Mouse (Mus musculus) embryo, embryonic 11 days (tissue): ENCODE results near the gene Pth1r.

Experiments
- DNase-seq: peaks from one replicate; pipeline ENCODE4 v3.0.0-alpha.2; 2015

The Pth1r gene

GRCm38 (mm10) chr9:110680736-110681507, 66.0 kb downstream of the Pth1r start:
- DNase-seq: no peak

GRCm38 (mm10) chr9:110678886-110679285, 68.1 kb downstream of the Pth1r start:
- no peak for DNase-seq

GRCm38 (mm10) chr9:110676492-110676911, 70.4 kb downstream of the Pth1r start:
- DNase-seq: no peak

- DNase-seq: no peak
These were observed 73.7 kb downstream of the Pth1r start for GRCm38 (mm10) chr9:110673107-110673752.

GRCm38 (mm10) chr9:110672462-110673106, 74.4 kb downstream of the Pth1r start:
- DNase-seq: peak; percentile 56
